Mouse (Mus musculus) left cerebral cortex, adult 11 months (tissue): ENCODE results near the gene Sirt6.
"Not testable (repeated sequence)": the region's sequence is repeated elsewhere in the genome, so short reads cannot be mapped to it uniquely, and the experiment has no call there.

Experiments
- DNase-seq: peaks from one replicate; pipeline ENCODE4 v3.0.0; 2022; ENCODE audit warnings: low spot score

The Sirt6 gene

GRCm38 (mm10) chr10:81626994-81627835 lies at the start of gene Sirt6:
Sirt6 (minus strand) TSS chr10:81627797.
- DNase-seq, result peak; percentile 91

- DNase-seq, result no peak
Measured at GRCm38 (mm10) chr10:81656174-81656573, 28.6 kb upstream of the Sirt6 start.

DNA sequence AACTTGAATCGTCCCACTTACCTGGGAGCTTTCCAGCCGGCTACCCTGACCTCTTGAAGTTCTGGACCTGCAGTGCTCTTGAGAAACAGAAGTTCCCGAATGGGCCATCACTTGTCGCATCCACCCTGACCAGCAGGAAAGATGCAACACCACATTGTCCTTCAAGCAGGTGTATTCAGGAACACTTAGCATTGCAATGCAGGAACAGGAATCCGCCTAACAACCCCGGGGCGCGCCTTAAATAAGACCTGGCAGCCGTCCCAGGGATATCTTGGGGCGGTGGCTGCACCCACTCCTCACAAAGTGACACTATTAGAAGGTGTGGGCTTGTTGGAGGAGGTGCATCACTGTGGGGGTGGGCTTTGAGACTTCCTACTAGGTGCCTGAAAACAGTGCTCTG lies 27.6 kb upstream of the Sirt6 start:
- no peak for DNase-seq

GRCm38 (mm10) chr10:81648803-81649775 lies 21.5 kb upstream of the Sirt6 start, which contains the start of gene Gm10778:
Gm10778 (plus strand) TSS chr10:81649059.
- DNase-seq, result peak; percentile 82

DNA sequence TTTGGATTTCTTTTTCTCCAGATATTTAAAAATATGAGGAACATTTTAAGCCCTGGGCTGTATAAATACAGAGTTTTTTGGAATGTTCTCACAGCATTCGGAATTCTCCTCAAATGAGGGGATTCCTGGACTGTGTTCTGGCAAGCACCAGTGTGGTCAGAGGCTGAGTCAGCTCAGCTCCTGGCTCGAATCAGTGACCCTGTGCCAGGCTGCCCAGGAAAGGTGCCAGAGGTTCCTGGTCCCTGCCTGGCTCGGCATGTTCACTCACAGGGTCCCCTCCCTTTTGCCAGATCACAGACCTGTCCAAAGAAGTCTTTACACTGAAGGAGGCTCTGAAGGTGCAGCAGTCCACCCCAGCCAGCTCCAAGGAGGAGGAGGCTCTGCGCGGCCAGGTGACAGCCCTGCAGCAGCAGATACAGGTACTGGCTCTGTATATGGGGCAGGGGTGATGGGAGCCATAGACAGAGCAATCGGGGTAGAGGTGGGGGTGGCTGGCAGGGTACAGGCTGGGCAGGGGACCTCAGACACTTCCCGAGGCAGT lies 18.5 kb upstream of the Sirt6 start:
- no peak for DNase-seq

- no peak for DNase-seq
Measured at GRCm38 (mm10) chr10:81645391-81645790, 17.8 kb upstream of the Sirt6 start.

GRCm38 (mm10) chr10:81644716-81645115 lies 17.1 kb upstream of the Sirt6 start:
- DNase-seq, result no peak

DNA sequence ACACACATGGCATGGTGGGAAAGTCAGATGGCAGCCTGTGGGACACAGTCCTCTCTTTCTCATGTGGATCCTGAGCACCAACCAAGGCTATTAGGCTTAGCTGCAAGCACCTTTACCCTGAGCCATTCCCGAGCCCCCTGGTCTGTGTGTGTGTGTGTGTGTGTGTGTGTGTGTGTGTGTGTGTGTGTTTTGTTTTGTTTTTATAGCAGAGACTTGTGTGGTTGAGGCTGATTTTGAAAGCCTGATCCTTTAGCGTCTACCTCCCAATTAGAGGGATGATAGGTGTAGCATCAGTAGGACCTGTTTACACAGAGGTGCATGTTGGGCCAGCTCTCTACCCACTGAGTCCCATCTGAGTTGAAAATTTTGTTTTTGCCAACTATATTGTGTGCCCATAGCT lies 16.6 kb upstream of the Sirt6 start:
- DNase-seq, result no peak

GRCm38 (mm10) chr10:81643449-81644055 lies 16.0 kb upstream of the Sirt6 start:
- peak; percentile 94 for DNase-seq

DNA sequence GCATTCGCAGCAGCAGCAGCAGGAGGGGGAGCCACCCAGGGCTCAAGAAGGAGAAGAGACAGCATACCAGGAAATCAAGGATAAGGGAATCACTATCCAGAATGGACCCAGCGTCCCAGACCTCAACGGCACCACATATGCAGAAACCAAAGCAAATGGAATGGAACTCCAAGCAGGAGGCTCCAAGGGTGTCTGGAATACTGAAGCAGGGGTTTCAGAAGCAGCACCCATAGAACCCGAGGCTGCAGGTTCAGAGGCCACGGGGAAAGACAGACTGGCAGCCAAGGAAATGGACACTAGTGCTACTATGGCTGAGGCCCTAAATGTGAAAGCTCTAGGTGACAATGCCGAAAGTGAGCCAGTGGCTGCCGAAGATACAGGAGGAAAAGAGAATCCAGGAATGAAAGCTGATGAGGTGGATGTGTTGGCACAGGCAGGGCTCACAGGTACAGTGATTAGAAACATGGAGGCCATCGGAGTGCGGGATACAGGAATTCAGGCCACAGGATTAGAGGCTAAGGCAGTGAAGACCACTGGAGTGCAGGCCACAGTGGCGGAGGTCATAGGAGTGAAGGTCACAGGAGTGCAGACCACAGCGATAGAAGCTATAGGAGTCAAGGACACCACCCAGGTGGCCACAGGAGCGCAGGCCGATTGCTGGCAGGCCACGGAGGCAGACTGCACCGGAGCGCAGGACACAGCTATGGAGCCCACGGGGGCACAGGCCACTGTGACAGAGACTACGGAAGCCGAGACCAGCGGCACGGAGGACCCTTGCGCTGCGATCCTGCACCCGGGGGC lies 15.3 kb upstream of the Sirt6 start:
- DNase-seq, result no peak

DNA sequence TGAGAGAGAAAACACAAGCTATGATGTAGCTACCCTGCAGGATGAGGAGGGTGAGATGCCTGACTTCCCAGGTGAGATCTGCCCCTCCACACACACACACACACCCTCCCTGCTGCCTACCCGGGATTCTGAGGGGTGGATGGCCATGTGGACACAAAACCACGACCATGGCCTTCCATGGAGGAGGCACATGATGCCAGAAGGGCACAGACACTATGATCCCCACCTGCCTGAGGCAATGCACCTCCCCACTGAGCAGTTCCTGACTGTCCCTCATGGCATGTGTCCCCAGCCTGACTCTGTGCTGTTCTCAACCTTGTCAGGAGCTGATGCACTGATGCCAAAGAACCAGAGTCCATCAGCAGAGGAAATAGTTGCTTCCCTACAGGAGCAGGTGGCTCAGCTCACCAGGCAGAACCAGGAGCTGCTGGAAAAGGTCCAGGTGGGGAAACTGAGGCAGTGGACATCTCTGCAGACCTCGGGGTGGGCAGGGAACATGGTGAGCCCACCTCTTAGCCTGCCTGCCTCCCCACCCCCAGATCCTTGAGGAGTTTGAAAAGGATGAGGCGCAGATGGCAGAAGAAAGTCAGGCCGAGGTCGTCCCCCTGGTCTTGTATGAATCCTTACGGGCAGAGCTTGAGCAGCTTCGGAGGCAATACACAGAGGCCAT lies 14.5 kb upstream of the Sirt6 start:
- no peak for DNase-seq

DNA sequence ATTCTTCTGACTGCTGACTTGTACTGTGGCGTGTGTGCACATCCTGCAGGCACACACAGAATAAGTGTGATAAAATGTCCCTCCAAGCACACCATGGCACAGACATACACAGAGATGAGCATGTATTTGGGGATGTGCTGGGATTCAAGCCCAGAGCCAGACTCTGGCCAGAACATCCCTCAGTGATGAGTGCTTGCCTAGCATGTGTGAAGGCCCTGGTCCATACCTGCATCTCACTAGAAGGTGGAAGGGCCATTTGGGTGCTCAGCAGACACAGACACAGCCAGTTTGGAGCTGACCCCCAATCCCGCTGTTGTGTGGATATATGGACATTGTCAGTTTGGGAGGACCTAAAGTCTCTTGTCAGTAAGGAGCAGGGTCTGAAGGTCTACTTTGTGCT lies 14.0 kb upstream of the Sirt6 start:
- DNase-seq, result no peak

GRCm38 (mm10) chr10:81640825-81641224 lies 13.2 kb upstream of the Sirt6 start:
- DNase-seq, result not testable (repeated sequence)

DNA sequence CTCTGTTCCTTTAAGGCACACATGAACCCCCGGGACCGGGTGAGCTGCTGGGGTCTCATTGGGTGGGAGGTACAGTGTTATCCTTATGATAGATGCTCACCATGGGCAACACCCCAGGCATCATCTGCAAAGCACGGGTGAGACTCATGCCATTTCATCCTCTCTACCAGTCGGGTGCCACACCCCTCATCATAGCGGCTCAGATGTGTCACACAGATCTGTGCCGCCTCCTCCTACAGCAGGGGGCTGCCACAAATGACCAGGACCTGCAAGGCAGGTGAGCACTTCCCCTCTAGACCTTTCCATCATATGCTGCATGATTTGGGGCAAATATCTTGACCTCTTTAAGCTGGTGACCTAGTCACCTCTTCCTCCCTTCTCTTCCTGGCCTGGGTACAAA lies 10.5 kb upstream of the Sirt6 start:
- DNase-seq, result no peak

DNA sequence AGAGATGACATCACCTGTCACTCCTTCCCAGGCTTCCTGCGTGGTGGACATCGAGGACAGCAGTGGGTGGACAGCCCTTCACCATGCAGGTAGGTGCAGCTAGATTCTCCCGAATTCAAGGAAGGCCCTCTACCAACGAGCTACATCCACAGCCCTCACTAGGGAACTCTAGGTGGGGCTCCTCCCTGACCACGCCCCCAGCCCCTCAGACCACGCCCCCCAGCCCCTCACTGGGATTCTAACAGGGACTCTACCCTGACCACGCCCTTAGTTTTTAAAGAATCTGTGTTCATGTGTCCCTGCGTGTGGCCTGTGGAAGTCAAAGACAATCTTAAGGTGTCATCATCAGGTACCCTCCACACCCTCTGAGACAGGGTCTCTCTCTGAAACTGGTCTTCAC lies 8.7 kb upstream of the Sirt6 start:
- DNase-seq, result no peak

GRCm38 (mm10) chr10:81633253-81634099 lies 5.9 kb upstream of the Sirt6 start:
- peak; percentile 84 for DNase-seq

DNA sequence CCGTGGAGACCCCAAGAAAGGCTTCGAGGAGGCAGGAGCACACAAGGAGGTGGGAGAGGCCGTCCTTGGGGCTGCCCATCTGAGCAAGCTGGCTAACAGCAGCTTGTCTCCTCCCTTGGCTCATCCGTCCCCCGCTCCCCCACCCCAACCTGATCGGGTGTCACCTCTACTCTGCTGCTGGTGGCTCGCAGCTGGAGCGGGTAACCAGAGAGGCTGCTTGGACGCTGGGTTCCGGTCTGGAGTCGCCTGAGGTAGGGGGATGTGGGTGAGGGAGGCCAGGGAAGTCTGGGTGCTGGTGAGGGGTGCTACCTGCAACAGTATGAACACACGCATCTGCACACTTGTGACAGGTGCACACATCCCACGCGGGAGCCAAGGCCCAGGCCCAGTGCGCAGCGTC lies 793 bp upstream of the Sirt6 start, which contains the start of gene Ankrd24:
Gene Ankrd24 (plus strand): TSS at position 151 of the 400 bp plus-strand sequence.
- no peak for DNase-seq

DNA sequence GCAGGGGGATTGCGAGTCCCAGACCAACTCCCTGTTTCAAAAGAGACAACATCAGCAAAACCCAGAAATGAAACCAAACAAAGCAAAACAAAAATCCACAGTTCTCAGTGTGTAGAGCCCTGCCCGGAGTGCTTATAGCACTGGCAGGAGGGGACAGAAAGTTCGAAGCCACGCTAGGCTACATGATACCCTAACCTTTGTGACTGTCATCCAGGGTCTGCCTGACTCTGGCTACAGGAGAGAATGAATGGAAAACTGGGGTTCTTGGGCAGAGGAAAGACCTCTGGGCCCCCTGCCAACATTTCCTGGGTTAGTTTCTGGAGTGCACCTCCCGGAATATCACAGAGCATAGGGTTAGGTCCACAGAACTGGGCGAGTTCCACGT lies 231 bp upstream of the Sirt6 start:
- DNase-seq, result no peak

- no peak for DNase-seq
Measured at GRCm38 (mm10) chr10:81626101-81626993, 1.2 kb downstream of the Sirt6 start.
